Mouse (Mus musculus) 416B (cell line): ENCODE measurements around the gene Zfp791.
A peak's percentile ranks its signal among the peaks of the same experiment; 100 is the strongest.
"Not testable (repeated sequence)": the region's sequence is repeated elsewhere in the genome, so short reads cannot be mapped to it uniquely, and the experiment has no call there.

Source experiments
- DNase-seq: peaks from one replicate; pipeline ENCODE4 v3.0.0; 2011; ENCODE audit warnings: low read depth

Gene Zfp791

GRCm38 (mm10) chr8:85122995-85123394, at the start of gene Zfp791:
Gene Zfp791 (minus strand): TSS chr8:85123095.
- no peak for DNase-seq

- DNase-seq: peak; percentile 71
These were observed 48.4 kb upstream of the Zfp791 start for GRCm38 (mm10) chr8:85171291-85171690.

DNA sequence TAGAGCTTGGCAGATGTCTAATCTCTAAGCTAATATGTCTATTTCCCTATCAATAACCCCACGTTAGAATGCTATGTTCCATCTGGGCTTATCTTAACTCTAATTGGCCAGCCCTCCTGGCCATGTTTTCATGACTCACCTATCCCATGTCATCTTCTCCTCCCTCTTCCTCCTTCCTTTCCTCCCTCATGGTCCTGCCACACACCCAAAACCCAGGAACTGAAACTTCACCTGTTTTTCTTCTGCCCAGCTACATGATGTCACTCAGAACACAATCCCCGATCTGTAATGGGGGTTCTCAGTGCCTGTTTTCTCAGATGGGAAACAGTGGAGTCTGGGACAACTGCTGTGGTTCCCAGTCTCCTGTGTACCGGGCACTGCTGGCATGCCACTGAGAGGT, 28.7 kb upstream of the Zfp791 start, which contains the start of gene Cks1brt:
Cks1brt (plus strand) TSS at position 301 of the 400 bp plus-strand sequence.
- no peak for DNase-seq

DNA sequence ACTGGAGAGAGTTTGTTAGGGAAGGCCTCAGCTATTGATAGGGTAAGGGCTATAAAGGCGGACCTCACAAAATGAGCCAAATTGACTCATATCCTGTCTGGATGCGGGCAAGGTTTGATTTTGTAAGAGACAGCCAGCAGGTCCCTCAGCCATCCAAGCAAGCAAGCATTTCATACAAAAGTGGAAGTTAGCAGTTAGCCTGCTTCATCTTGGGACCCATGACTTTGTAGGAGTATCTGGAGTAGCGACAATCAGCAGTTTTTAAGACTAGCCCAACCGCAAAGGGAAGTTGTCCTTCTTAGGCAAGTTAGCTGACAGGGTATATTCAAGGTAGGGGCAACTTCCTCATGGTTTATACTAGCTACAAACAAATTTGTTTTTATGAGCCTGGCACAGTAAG, 19.6 kb upstream of the Zfp791 start:
- DNase-seq: peak; percentile 96

DNA sequence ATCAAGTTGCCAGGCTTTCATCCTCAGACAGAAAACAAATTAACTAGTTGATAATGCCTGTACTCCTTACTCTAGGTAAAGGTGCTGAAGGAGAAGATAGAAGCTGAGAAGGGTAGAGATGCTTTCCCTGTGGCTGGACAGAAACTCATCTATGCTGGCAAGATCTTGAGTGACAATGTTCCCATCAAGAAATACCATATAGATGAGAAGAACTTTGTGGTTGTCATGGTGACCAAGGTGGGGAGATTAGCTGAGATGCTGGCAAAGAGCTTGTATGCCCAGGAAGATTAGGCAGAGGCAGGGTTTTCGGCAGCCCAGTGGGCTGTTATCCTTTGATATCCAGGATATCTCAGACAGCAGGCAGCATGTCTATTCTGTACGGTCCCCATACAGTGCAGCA, 12.8 kb upstream of the Zfp791 start:
- DNase-seq: not testable (repeated sequence)

GRCm38 (mm10) chr8:85132335-85132734, 9.4 kb upstream of the Zfp791 start:
- DNase-seq: peak; percentile 82

DNA sequence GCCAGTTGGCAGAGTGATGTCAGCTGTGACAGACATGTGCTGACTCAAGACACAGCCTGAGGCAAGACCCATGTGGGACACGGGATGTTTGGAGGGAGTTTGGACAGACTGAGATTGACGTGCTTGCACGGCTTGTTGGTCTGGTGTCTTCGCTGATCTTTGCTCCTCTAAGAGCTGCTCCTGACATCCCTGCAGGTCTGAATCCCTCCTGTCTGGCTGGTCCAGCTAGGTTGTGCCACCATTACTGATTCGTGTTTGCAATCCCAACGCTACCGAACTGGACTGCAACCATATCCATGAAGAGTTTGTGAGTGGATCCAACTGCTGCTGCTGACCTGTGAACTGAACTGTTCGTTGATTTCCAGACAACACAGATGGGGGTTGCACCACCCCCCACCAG, 796 bp upstream of the Zfp791 start:
- DNase-seq: no peak

DNA sequence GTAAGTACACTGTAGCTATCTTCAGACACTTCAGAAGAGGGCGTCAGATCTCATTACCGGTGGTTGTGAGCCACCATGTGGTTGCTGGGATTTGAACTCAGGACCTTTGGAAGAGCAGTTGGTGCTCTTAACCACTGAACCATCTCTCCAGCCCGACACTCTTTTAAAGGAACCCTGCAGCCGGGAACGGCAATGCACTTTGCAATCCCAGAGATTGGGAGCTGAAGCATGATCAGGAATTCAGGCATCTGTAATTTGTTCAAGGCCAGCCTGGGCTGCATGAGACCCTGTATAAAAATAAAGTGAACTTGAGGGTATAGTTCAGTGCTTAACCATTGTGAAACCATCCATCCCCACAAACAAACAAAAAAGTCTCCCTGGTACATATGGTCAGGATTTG, 2.6 kb downstream of the Zfp791 start:
- DNase-seq: not testable (repeated sequence)

DNA sequence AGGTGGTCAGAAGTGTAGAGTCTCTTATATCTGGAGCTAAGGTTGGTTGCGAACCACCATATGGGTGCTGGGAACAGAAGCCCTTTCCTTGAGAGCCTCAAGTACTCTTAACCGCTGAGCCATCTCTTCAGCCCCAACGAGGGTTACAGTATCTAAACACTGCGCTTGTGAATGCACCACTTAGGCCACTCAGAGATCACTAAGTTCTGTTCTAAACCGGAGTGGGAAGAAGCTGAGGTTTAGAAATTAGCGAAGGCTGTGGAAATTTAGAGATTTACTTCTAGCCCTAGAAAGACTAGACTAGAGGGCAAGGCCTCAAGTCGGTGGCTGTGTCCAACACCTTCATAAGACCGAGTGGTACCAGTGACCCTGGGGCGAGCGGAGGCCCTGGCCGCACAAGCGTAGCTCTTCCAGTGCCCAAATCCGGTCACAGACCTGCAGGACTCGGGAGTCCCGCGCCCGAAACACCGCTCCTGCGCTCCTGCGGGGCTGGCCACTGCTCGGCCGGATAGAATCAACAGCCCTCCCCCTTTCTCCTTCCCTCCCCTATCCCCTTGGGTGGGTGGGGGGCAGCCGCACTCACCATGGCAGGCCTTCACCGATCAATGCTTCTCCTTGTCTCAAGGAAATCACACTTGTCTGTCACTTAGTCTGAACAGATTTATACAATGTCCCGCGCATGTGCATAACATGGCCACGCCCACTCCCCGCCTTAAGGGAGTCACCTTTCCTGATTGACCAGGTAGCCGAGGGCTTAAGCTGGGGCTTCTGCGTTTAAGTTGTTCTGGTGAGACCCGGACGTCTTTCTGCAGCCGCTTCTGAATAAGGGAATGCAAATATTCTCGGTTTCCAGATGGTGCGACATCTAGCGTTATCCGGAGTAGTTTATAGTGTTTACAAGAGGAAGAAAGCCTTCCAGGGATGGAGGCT, 3.6 kb downstream of the Zfp791 start:
- no peak for DNase-seq

DNA sequence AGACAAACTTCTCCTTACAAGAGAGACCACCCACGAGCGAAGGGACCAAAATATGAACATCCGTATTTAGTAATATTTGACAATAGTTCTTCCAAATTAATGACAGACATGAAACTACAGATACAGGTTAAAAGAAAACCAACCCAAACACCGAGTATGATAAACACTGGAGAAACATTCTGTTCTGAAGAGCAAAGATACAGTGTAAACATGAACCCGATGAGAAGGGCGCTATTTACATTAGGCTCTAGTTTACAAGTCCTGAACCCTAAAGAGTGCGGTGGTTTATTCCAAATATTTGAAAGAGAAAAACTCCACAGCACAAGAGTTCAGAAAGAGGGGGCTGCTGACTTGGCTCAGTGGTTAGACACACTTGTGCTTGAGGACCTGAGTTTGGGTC, 5.9 kb downstream of the Zfp791 start:
- no peak for DNase-seq

DNA sequence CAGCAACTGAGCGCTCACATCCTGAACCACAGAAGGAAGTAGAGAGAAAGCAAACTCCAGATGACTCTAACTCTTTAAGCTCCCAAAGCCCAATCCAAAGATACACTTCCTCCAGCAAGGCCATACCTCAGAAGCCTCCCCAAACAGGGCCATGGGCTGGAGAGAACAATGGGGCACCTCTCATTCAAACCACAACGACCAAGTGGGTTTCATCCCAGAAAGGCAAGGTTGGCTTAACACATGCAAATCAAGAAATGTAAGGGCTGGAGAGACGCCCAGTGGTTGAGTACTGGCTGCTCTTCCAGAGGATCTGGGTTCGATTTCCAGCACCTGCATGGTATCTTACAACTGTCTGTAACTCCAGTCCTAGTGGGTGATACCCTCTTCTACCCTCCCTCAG, 7.4 kb downstream of the Zfp791 start:
- no peak for DNase-seq

GRCm38 (mm10) chr8:85113241-85113640, 9.7 kb downstream of the Zfp791 start:
- DNase-seq: no peak

DNA sequence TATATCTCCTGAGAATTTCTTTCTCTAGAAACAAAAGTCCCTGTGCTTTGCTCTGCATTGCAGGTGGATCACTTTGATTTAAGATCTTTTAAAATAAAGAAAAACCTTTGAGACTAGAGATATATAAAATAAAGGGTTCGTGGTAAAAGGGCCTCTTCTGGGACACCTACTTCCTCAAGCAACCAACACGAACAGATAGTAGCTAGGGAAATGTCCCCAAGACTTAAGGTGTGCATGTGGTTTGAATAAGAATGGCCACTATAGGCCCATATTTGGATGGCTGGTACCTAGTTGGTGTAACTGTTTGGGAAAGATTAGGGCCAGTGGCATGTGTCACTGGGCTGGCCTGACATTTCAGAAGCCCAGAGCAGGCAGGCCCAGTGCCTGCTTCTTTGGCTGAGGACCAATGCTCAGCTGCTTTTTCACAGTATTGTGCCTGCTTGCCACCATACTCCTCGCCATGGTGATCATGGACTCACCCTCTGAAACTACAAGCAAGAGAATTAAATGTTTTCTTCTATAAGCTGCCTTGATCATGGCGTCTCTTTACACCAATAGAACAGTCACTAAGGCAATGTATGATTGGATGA, 22.7 kb downstream of the Zfp791 start:
- no peak for DNase-seq

DNA sequence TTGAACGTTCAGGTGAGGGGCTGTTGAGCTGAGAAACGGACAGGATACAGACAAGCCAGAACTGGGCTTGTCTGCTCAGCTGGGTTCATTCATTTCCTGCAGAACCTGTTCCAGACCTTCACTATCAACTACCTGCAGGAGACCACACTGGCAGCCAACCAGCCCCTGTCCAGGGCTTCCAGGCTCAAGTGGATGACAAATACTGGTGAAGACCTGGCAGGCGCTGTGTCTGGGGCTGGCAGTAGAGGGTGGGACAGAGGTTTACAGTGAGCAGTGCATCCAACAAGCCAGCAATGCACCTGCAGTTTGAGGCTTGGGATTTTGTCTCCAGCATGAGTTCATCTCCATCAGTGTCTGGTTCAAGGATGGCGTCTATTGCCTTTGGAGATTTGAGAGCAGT, 26.0 kb downstream of the Zfp791 start:
- DNase-seq: no peak

DNA sequence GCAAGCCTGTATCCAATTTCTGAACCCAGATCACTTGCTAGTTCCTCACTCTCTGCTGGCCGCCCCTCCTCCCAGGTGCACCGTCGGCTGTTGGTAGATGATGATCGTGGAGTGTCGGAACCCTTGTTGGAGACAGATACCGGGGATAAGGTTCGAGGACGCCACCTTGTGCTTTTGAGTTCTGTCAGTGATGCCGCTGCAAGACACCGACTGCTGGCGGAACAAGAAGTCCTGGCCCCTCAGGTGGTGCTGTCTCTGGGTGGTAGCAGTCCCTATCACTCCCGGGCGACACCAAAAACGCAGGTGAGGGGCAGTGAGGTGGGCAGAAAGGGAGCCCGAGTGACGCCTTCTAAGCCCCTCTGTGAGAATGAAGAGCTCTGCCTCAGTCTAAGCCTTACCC, 26.7 kb downstream of the Zfp791 start:
- DNase-seq: no peak

- no peak for DNase-seq
These were observed 27.3 kb downstream of the Zfp791 start for GRCm38 (mm10) chr8:85095566-85095965.

DNA sequence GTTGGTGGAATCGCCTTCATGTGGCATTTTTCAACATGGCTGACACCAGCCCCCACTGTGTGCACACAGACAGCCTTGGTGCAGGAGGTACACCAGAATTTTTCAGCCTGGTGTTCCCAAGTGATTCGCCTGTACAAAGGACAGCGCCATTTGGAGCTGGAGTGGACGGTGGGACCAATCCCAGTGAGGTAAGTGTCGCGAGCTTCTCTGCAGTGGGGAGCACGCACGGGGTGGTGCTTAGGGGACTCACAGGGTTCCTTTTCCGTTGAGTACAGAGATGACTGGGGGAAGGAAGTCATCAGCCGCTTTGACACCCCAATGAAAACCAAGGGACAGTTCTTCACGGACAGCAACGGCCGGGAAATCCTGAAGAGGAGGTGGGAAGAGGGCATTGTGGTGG, 27.8 kb downstream of the Zfp791 start:
- DNase-seq: no peak

DNA sequence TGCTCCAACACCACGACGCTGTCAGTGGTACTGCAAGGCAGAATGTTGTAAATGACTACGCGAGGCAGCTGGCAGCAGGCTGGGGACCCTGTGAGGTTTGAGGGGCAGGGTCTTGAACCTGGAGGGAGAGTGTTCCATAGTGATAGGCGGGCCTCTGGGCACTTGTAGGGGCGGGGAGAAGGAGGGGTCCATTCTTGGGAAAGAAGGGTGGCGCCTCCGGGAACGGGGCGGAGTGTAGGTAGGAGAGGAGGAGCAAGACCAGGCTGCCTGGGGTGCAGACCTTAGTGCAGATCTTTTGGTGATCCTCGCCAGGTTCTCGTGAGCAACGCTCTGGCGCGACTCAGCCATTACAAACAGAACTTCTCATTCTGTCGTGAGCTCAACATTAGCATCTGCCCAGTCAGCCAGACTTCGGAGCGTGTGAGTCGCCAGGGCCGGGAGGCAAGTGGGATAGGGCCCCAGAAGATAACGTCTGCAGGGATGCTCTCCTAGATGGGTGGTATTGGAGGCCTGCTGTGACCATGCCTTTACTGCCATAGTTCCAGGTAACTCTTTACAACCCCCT, 31.3 kb downstream of the Zfp791 start:
- DNase-seq: no peak

DNA sequence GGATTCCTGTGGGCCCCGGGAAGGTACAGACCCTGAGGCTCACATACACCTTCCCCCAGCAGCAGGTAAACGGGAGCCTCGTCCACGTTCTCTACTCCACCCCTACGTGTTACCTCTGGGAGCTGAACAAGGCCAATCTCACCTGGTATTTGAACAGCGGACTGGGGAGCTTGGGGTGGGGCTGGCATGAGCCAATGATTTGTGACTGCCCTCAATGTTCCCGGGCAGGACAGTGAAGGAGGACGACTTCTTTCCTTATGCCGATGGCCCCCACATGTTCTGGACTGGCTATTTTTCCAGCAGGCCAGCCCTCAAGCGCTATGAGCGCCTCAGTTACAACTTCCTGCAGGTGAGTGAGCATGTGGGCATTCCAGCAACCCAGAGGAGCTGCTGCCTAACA, 32.0 kb downstream of the Zfp791 start:
- DNase-seq: no peak

DNA sequence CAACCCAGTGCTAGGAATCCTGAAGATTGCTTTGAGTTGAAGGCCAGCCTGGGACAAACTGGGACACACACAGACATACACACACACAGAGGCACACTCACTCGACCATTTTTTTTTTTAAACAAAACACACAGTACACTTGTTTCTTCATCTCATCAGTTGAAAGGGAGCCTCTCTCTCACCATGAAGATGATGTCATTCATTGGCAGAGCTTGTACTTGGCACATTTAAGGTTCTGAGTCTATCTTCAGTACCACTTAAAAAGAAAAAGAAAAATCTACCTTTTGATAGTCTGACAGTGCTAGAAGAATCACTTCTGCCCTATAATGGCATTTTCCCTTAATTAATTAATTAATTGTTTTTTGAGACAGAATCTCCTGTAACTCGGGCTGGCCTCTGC, 34.1 kb downstream of the Zfp791 start:
- DNase-seq: no peak

- DNase-seq: peak; percentile 46
These were observed 36.7 kb downstream of the Zfp791 start for GRCm38 (mm10) chr8:85086238-85086637.

DNA sequence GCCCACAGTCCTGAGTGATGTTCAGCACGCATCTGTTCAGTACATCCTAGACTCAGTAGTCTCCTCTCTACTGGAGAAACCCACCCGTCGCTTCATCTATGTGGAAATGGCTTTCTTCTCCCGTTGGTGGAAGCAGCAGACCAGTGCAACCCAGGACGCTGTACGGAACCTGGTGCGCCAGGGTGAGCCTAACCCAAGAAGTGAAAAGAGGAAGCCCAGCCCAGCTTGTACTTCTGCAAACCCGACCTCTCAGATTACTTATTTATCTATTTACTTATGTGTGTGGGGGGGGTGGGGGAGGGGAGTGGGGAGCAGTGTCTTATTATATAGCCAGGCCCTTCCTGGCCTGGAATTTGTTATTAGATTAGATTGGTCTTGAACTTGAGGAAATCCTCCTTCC, 38.3 kb downstream of the Zfp791 start:
- DNase-seq: peak; percentile 66
